Mouse (Mus musculus): ENCODE measurements around the gene Cyp46a1.

Cyp46a1 gene

GRCm38 (mm10) chr12:108311741-108312290 is 22.4 kb upstream of the Cyp46a1 start:
- DNase-seq (ENCODE audit: low spot score), result no peak

GRCm38 (mm10) chr12:108312432-108312851 is 21.7 kb upstream of the Cyp46a1 start:
- DNase-seq (ENCODE audit: low spot score), result no peak

- no peak for DNase-seq (ENCODE audit: low spot score)
These were observed 20.9 kb upstream of the Cyp46a1 start for GRCm38 (mm10) chr12:108313244-108313772.

- no peak for DNase-seq (ENCODE audit: low spot score)
These were observed 18.4 kb upstream of the Cyp46a1 start for GRCm38 (mm10) chr12:108315818-108316217.

- no peak for DNase-seq (ENCODE audit: low spot score)
These were observed 17.5 kb upstream of the Cyp46a1 start for GRCm38 (mm10) chr12:108316655-108317054.

GRCm38 (mm10) chr12:108317201-108317738 is 16.9 kb upstream of the Cyp46a1 start:
- no peak for DNase-seq (ENCODE audit: low spot score)

- DNase-seq (ENCODE audit: low spot score), result no peak
These were observed 16.3 kb upstream of the Cyp46a1 start for GRCm38 (mm10) chr12:108317826-108318430.

- DNase-seq (ENCODE audit: low spot score), result no peak
These were observed 15.7 kb upstream of the Cyp46a1 start for GRCm38 (mm10) chr12:108318499-108318898.

- no peak for DNase-seq (ENCODE audit: low spot score)
These were observed 14.1 kb upstream of the Cyp46a1 start for GRCm38 (mm10) chr12:108320096-108320495.

GRCm38 (mm10) chr12:108326401-108326800 is 7.8 kb upstream of the Cyp46a1 start:
- no peak for DNase-seq (ENCODE audit: low spot score)

GRCm38 (mm10) chr12:108327889-108328491 is 6.2 kb upstream of the Cyp46a1 start:
- DNase-seq (ENCODE audit: low spot score), result no peak

- peak; percentile 71 for DNase-seq (ENCODE audit: low spot score)
These were observed 1.1 kb upstream of the Cyp46a1 start for GRCm38 (mm10) chr12:108333056-108333455.

- no peak for DNase-seq (ENCODE audit: low spot score)
These were observed 699 bp upstream of the Cyp46a1 start for GRCm38 (mm10) chr12:108333481-108333882.

GRCm38 (mm10) chr12:108334529-108334928 is 348 bp downstream of the Cyp46a1 start:
- peak; percentile 11 for DNase-seq (ENCODE audit: low spot score)

GRCm38 (mm10) chr12:108338572-108339190 is 4.5 kb downstream of the Cyp46a1 start:
- peak; percentile 8 for DNase-seq (ENCODE audit: low spot score)

- no peak for DNase-seq (ENCODE audit: low spot score)
These were observed 14.0 kb downstream of the Cyp46a1 start for GRCm38 (mm10) chr12:108348151-108348550.

- no peak for DNase-seq (ENCODE audit: low spot score)
These were observed 14.8 kb downstream of the Cyp46a1 start for GRCm38 (mm10) chr12:108349026-108349425.

- no peak for DNase-seq (ENCODE audit: low spot score)
These were observed 16.8 kb downstream of the Cyp46a1 start for GRCm38 (mm10) chr12:108350931-108351330.

- DNase-seq (ENCODE audit: low spot score), result no peak
These were observed 18.4 kb downstream of the Cyp46a1 start for GRCm38 (mm10) chr12:108352371-108353136.

- no peak for DNase-seq (ENCODE audit: low spot score)
These were observed 20.1 kb downstream of the Cyp46a1 start for GRCm38 (mm10) chr12:108354284-108354683.

- DNase-seq (ENCODE audit: low spot score), result no peak
These were observed 21.1 kb downstream of the Cyp46a1 start for GRCm38 (mm10) chr12:108355271-108355670.

- no peak for DNase-seq (ENCODE audit: low spot score)
These were observed 21.8 kb downstream of the Cyp46a1 start for GRCm38 (mm10) chr12:108355986-108356385.
